In the genomic region with DNA sequence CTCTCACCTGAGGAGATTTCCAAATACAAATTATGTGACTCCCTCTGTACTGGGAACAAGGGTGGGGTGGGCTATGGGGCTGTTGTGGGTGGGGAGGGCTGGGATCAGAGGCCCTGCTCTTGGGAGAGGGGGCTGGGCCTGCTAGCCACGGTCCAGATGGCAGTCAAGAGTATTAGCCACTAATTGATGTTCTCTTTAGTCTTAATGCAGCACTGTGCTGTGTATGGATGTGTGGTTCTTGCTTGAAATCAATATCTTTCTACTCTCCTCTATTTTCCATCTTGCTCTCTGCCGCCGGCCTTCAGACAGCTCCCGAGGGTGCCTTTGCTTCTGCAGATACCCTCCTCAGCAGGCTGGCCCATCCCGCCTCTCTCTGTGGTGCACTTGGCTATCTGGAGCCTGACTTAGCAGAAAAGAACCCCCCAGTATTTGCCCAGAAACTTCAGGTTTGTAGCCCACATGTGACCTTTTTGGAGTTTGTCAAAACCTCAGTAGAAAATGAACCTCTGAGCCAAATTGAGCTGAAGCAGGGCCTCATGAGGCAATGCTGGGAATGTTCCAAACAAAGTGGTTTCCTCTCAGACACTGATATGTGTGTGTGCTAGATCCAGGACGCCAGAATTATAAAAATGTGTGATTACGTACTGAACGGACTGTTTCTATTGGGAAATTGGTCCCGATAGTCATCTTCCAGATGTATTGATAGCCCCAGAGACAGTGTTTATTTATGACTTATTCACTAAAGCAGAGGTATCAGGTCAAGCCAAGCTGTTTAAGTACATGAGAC, we compare ENCODE assay signal across 28 mouse cellular contexts. TPM values are rescaled to one million over a fixed set of nuclear protein-coding genes. Genes with fewer than 3 reads are reported as not detected.
DNase-seq lines count a peak whose midpoint lies in the region; ATAC-seq and TF ChIP-seq lines count a peak whose summit lies in the region.
"Had no signal": no experiment of that assay in that cellular context is flagged by ENCODE, and none has a peak within 500 bp of the region (broad histone marks: within the 10 kb centered on the region; RNA-seq: fewer than 3 reads in every experiment).

No protein-coding gene starts in this region.

- H3K4me1 ChIP-seq in heart, embryonic 16.5 days (ENCODE audit: control insufficient read depth, insufficient read depth, low read length): peaks cover 9% of the 10 kb centered on the region
- H3K4me1 ChIP-seq in lung, postnatal 0 days (ENCODE audit: insufficient read depth, low read depth, low read length): no peaks in the 10 kb centered on the region
- peaks cover 4% of the 10 kb centered on the region; the same call in 1 of the 2 replicates for H3K4me1 ChIP-seq in embryonic facial prominence, embryonic 12.5 days
- H3K4me1 ChIP-seq: embryonic facial prominence, embryonic 15.5 days; liver, embryonic 12.5 days; megakaryocyte, embryonic 14.5 days; midbrain, embryonic 15.5 days had no signal

- no peak overlapping the region for H3K4me2 ChIP-seq in heart, embryonic 16.5 days (ENCODE audit: low read depth, low read length)
- H3K4me2 ChIP-seq in lung, postnatal 0 days (replicated peaks; ENCODE audit: low read depth, low read length): no peak overlapping the region
- no peak overlapping the region for H3K4me2 ChIP-seq in embryonic facial prominence, embryonic 12.5 days (replicated peaks)
- H3K4me2 ChIP-seq: embryonic facial prominence, embryonic 15.5 days; liver, embryonic 12.5 days; midbrain, embryonic 15.5 days had no signal

- WGBS in heart, embryonic 16.5 days: 67% methylated on average over 9 of the region's 9 CpGs
- WGBS in lung, postnatal 0 days: 86% methylated on average over 9 of the region's 9 CpGs
- 75% methylated on average over 9 of the region's 9 CpGs for WGBS in embryonic facial prominence, embryonic 12.5 days

- H3K9me3 ChIP-seq in heart, embryonic 16.5 days (replicated peaks; ENCODE audit: control insufficient read depth, low read length): no peaks in the 10 kb centered on the region
- no peaks in the 10 kb centered on the region for H3K9me3 ChIP-seq in lung, postnatal 0 days (ENCODE audit: low read length)
- H3K9me3 ChIP-seq in embryonic facial prominence, embryonic 12.5 days: no peaks in the 10 kb centered on the region
- H3K9me3 ChIP-seq: embryonic facial prominence, embryonic 15.5 days; liver, embryonic 12.5 days; megakaryocyte, embryonic 14.5 days; midbrain, embryonic 15.5 days had no signal

- no peak for TF ChIP-seq CTCF in lung, postnatal 0 days (IDR thresholded peaks at IDR 0.05)

- no peak for DNase-seq in heart, postnatal 36 days
- DNase-seq in lung, postnatal 0 days (ENCODE audit: low spot score): peak; percentile 36
- DNase-seq in lung, postnatal 14 days: no peak
- peak; percentile 38 for DNase-seq in skeletal muscle tissue, adult 2 months (ENCODE audit: low read depth, low spot score)
- no peak for DNase-seq in cerebellum, postnatal 36 days
- DNase-seq: adrenal gland, postnatal 36 days; cerebellum, adult 11 months; cerebellum, adult 9-11 months; gastrocnemius, postnatal 25 days; heart, adult 2 months; kidney, adult 2 months; lung, adult 18-20 months; thymus, adult 2 months; thymus, postnatal 4 days had no signal

- no peak for ATAC-seq in heart, embryonic 16.5 days (replicated peaks; ENCODE audit: extremely low read depth, insufficient read depth, low FRiP score)
- ATAC-seq in lung, postnatal 0 days: no peak
- ATAC-seq in embryonic facial prominence, embryonic 12.5 days (ENCODE audit: insufficient number of reproducible peaks, insufficient read depth, low FRiP score, low TSS enrichment): no peak
- ATAC-seq: CD4-positive, CD25-positive, alpha-beta regulatory T cell, adult 4 months; forebrain, embryonic 16.5 days; liver, embryonic 12.5 days; midbrain, embryonic 15.5 days had no signal

- H3K27me3 ChIP-seq in heart, embryonic 16.5 days (ENCODE audit: control insufficient read depth, insufficient read depth, low read length): no peaks in the 10 kb centered on the region
- H3K27me3 ChIP-seq in lung, postnatal 0 days (replicated peaks; ENCODE audit: insufficient read depth, low read length): no peaks in the 10 kb centered on the region
- H3K27me3 ChIP-seq in embryonic facial prominence, embryonic 12.5 days: no peaks in the 10 kb centered on the region
- H3K27me3 ChIP-seq: embryonic facial prominence, embryonic 15.5 days; liver, embryonic 12.5 days; midbrain, embryonic 15.5 days had no signal

- H3K4me3 ChIP-seq in heart, embryonic 16.5 days (ENCODE audit: low read length): no peak overlapping the region
- no peak overlapping the region for H3K4me3 ChIP-seq in lung, postnatal 0 days (ENCODE audit: low read depth, low read length)
- H3K4me3 ChIP-seq in embryonic facial prominence, embryonic 12.5 days: no peak overlapping the region
- H3K4me3 ChIP-seq: embryonic facial prominence, embryonic 15.5 days; heart, adult 2 months; liver, embryonic 12.5 days; megakaryocyte, embryonic 14.5 days; midbrain, embryonic 15.5 days had no signal

- no peak overlapping the region for H3K9ac ChIP-seq in heart, embryonic 16.5 days (ENCODE audit: low read length)
- H3K9ac ChIP-seq in lung, postnatal 0 days (replicated peaks; ENCODE audit: low read depth): no peak overlapping the region
- H3K9ac ChIP-seq in embryonic facial prominence, embryonic 12.5 days: no peak overlapping the region
- H3K9ac ChIP-seq: embryonic facial prominence, embryonic 15.5 days; liver, embryonic 12.5 days; midbrain, embryonic 15.5 days had no signal

- 0 out of 2 replicates have a peak overlapping the region, but pooled peaks have one; percentile 20 for H3K27ac ChIP-seq in heart, embryonic 16.5 days (ENCODE audit: low read length)
- no peak overlapping the region for H3K27ac ChIP-seq in lung, postnatal 0 days (ENCODE audit: low read length)
- peak overlapping the region; percentile 38; the same call in 1 of the 2 replicates for H3K27ac ChIP-seq in embryonic facial prominence, embryonic 12.5 days
- H3K27ac ChIP-seq: embryonic facial prominence, embryonic 15.5 days; heart, adult 2 months; kidney, postnatal 0 days; liver, embryonic 12.5 days; midbrain, embryonic 15.5 days; stomach, postnatal 0 days had no signal

- intact Hi-C loops in heart, postnatal 36 days (cut with DNase I): no loop called here

- peaks cover 73% of the 10 kb centered on the region for H3K36me3 ChIP-seq in heart, embryonic 16.5 days (ENCODE audit: control insufficient read depth, insufficient read depth)
- 0 out of 2 replicates have a peak, but pooled peaks cover 5% of the 10 kb centered on the region for H3K36me3 ChIP-seq in lung, postnatal 0 days (ENCODE audit: insufficient read depth, low read length)
- peaks cover 92% of the 10 kb centered on the region for H3K36me3 ChIP-seq in embryonic facial prominence, embryonic 12.5 days

- TF ChIP-seq EP300 in lung, postnatal 0 days (IDR thresholded peaks at IDR 0.05): no peak

RNA-seq across cellular contexts. Expression of gene Btbd16, which starts 30.4 kb away (rescaled TPM):
- polyA plus RNA-seq in heart, embryonic 16.5 days (2015; fragmentation: Nextera tagmentation; extraction: Ambion mirVana): 0.08 and 0.17 TPM in 2 replicates
- not detected for total RNA-seq in heart, postnatal 36 days (2021)
- 0.08 TPM in 1 of 2 replicates, not detected in the other for polyA plus RNA-seq in lung, postnatal 0 days (2015; fragmentation: Nextera tagmentation; extraction: Ambion mirVana)
- polyA plus RNA-seq in embryonic facial prominence, embryonic 12.5 days (2016; fragmentation: Nextera tagmentation; extraction: Ambion mirVana): 0.04 TPM in 1 of 2 replicates, not detected in the other
- total RNA-seq: adrenal gland, adult 18-20 months; adrenal gland, postnatal 36 days; heart, adult 2 months had no signal
- polyA plus RNA-seq: embryonic facial prominence, embryonic 15.5 days; forebrain, embryonic 16.5 days; heart, embryonic 14.5 days; kidney, postnatal 0 days; limb, embryonic 11.5 days; liver, embryonic 12.5 days; midbrain, embryonic 15.5 days; neural tube, embryonic 14.5 days had no signal

Comparison
In these comparisons a context has a peak if more than half of its experiments do, and no peak if none do; other contexts are left out.
1. DNase-seq: peak in lung, postnatal 0 days (single experiment) and skeletal muscle tissue, adult 2 months (single experiment); none in heart, postnatal 36 days (0 of 2), lung, postnatal 14 days (single experiment) and cerebellum, postnatal 36 days (0 of 2).